Mouse (Mus musculus) erythroid progenitor cell, adult 5-6 weeks (primary cell): ENCODE measurements around the gene Irf2. TPM values are rescaled to one million over a fixed set of nuclear protein-coding genes. Genes with fewer than 3 reads are reported as not detected.

Experiments used
- ATAC-seq: replicated peaks from 2 replicates; pipeline ENCODE4 v1.8.0; 2016; ENCODE audit warnings: moderate number of reproducible peaks, mild to moderate bottlenecking, moderate TSS enrichment, inconsistent platforms; ENCODE audit not compliant: poor library complexity, low FRiP score, severe bottlenecking
- total RNA-seq, 2 experiments: library from RNA; stranded (forward) in 1 of 2; stranded (reverse) in 1 of 2; fragments of 150-400 nt in 1 of 2; fragments of 186-747, 209-891 nt in 1 of 2; gene quantifications; 2 replicates each; pipeline versions ENCODE4 v1.2.3 to v1.2.4; 2015 to 2017; ENCODE audit warnings: low replicate concordance in 2 of 2

Irf2 gene
- total RNA-seq, 2 experiments from 2014 or later = 33.4 to 69.6 TPM

DNA sequence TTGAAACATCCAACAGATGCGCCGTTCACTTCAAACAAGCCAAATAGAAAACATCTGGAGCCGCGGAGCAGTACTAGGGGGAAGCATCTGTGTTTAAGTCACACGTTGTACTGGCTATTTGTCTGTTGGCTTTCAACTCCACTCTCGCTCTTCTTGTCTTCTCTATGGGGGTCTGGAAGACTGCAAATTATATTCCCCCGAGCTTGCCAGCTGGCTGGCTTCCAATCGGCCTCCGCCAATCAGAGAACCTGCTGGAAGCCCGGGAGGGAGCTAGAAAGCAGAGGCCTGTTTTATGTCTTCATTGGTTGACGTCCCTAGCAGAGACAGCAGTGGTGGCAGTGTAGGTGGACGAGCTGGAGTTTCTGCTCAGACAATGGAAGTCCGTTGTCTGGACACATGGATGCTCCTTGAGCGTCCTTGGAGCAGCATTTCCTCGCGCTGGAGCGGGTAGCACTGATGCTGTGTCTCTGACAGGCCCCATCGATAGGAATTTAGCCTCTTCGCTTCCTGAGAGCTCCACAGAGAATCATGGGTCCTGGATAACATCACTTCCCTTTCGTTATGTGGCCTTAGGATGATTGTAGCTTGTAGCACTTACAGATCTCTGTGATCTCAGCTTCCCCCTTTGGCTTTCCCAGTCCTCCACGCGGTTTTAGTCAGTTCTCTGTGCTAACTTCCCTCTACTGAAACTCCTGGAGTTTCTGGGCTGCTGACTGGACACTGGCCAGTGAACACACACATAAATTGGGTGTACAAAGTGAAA, 153.2 kb downstream of the Irf2 start:
- no peak for ATAC-seq

GRCm38 (mm10) chr8:46894385-46894784, 154.9 kb downstream of the Irf2 start:
- no peak for ATAC-seq

GRCm38 (mm10) chr8:46896005-46896404, 156.5 kb downstream of the Irf2 start:
- ATAC-seq = no peak

DNA sequence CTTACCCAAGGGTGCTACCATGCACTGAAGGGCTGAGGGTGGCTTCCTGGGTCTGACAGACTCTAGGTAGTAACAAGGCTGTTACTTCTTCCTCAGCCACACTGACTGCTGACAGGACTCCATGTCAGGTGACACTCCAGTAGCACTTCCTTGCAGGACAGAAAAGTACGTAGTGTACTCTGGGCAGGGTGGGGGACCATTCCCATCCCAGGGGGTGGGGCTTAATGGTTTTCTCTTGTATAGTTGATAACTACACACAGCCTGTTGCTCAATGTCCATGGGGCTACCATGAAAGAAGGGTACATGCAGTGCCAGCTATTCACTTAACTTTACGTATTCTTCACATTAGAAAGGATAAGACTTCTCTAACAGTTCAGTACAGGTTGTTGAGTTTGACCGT, 157.2 kb downstream of the Irf2 start:
- no peak for ATAC-seq

Other genes starting within 250 kb of the Irf2 start
- 27.2 and 36.0 TPM in 2 replicates for gene Cenpu, start 187.7 kb upstream of the Irf2 start, total RNA-seq (2015; ENCODE audit: low replicate concordance)
- 49.9 and 78.3 TPM in 2 replicates for gene Cenpu, start 187.7 kb upstream of the Irf2 start, total RNA-seq (2017; ENCODE audit: low replicate concordance)
- gene Primpol, start 122.5 kb upstream of the Irf2 start, total RNA-seq (2015; ENCODE audit: low replicate concordance) = 15.9 and 20.1 TPM in 2 replicates
- 5.8 and 71.1 TPM in 2 replicates for gene Primpol, start 122.5 kb upstream of the Irf2 start, total RNA-seq (2017; ENCODE audit: low replicate concordance)
- 16.8 and 19.1 TPM in 2 replicates for gene Casp3, start 122.4 kb upstream of the Irf2 start, total RNA-seq (2015; ENCODE audit: low replicate concordance)
- gene Casp3, start 122.4 kb upstream of the Irf2 start, total RNA-seq (2017; ENCODE audit: low replicate concordance) = 23.0 and 32.5 TPM in 2 replicates
- gene Enpp6, start 247.2 kb downstream of the Irf2 start, total RNA-seq (2015; ENCODE audit: low replicate concordance) = 0.42 TPM in 1 of 2 replicates, not detected in the other
- 0.26 TPM in 1 of 2 replicates, not detected in the other for gene Enpp6, start 247.2 kb downstream of the Irf2 start, total RNA-seq (2017; ENCODE audit: low replicate concordance)